Mouse (Mus musculus) gastrocnemius, adult 18-20 months (tissue): ENCODE data around the gene Olfr1136. TPM values are rescaled to one million over a fixed set of nuclear protein-coding genes. Genes with fewer than 3 reads are reported as not detected.

Source experiments
- DNase-seq: peaks from one replicate; pipeline ENCODE4 v3.0.0; 2021; ENCODE audit warnings: low spot score
- long read RNA-seq, 2 experiments: library from polyadenylated mRNA; stranded (forward); transcript quantifications; one replicate each; pipeline ENCODE4 v2.0.0; 2021
- total RNA-seq, 2 experiments: library from RNA; stranded (reverse); gene quantifications; 2 replicates each; pipeline ENCODE4 v1.2.3; 2021

The Olfr1136 gene
- not detected for total RNA-seq
- long read RNA-seq, experiment 1, result 0 reads
- long read RNA-seq, experiment 2, result 0 reads

- DNase-seq, result no peak
These were observed at the start of gene Olfr1136 for GRCm38 (mm10) chr2:87693847-87694246. Olfr1136 (minus strand) TSS chr2:87693947.

GRCm38 (mm10) chr2:87743452-87743851 is 49.7 kb upstream of the Olfr1136 start, which contains the start of gene Olfr1140:
Olfr1140 (plus strand) TSS chr2:87743752.
- DNase-seq, result no peak

GRCm38 (mm10) chr2:87739878-87740277 is 46.1 kb upstream of the Olfr1136 start, which contains the start of gene Olfr1138:
Olfr1138 (minus strand) TSS chr2:87739978.
- no peak for DNase-seq

- no peak for DNase-seq
These were observed 19.3 kb upstream of the Olfr1136 start, which contains the start of gene Olfr1137 for GRCm38 (mm10) chr2:87713079-87713478. Olfr1137 (minus strand) TSS chr2:87713179.

GRCm38 (mm10) chr2:87673564-87673963 is 20.2 kb downstream of the Olfr1136 start, which contains the start of gene Olfr1135:
Olfr1135 (minus strand) TSS chr2:87673664.
- no peak for DNase-seq

GRCm38 (mm10) chr2:87658360-87658759 is 35.4 kb downstream of the Olfr1136 start, which contains the start of gene Olfr1134:
Olfr1134 (minus strand) TSS chr2:87658460.
- no peak for DNase-seq

- no peak for DNase-seq
These were observed 46.5 kb downstream of the Olfr1136 start, which contains the start of gene Olfr1133 for GRCm38 (mm10) chr2:87647274-87647673. Olfr1133 (minus strand) TSS chr2:87647374.

Other genes starting within 250 kb of the Olfr1136 start
- gene Olfr1126, start 240.0 kb downstream of the Olfr1136 start, total RNA-seq, result not detected
- gene Pramel7, start 196.9 kb downstream of the Olfr1136 start, total RNA-seq, result not detected
- not detected for gene Pramel6, start 187.4 kb downstream of the Olfr1136 start, total RNA-seq
- not detected for gene Olfr153, start 162.2 kb downstream of the Olfr1136 start, total RNA-seq
- not detected for gene Olfr1128, start 148.4 kb downstream of the Olfr1136 start, total RNA-seq
- gene Olfr1129, start 120.0 kb downstream of the Olfr1136 start, total RNA-seq, result not detected
- not detected for gene Olfr1130, start 87.7 kb downstream of the Olfr1136 start, total RNA-seq
- not detected for gene Olfr1131, start 66.8 kb downstream of the Olfr1136 start, total RNA-seq
- not detected for gene Olfr1132, start 56.4 kb downstream of the Olfr1136 start, total RNA-seq
- not detected for gene Olfr1133, start 46.6 kb downstream of the Olfr1136 start, total RNA-seq
- gene Olfr1134, start 35.5 kb downstream of the Olfr1136 start, total RNA-seq, result not detected
- gene Olfr1135, start 20.3 kb downstream of the Olfr1136 start, total RNA-seq, result not detected
- gene Olfr1137, start 19.2 kb upstream of the Olfr1136 start, total RNA-seq, result not detected
- gene Olfr1138, start 46.0 kb upstream of the Olfr1136 start, total RNA-seq, result not detected
- gene Olfr1140, start 49.8 kb upstream of the Olfr1136 start, total RNA-seq, result not detected
- not detected for gene Olfr1141, start 60.0 kb upstream of the Olfr1136 start, total RNA-seq
- gene Olfr152, start 85.5 kb upstream of the Olfr1136 start, total RNA-seq, result not detected
- gene Olfr1143, start 106.6 kb upstream of the Olfr1136 start, total RNA-seq, result not detected
- gene Olfr1145, start 115.9 kb upstream of the Olfr1136 start, total RNA-seq, result not detected
- not detected for gene Olfr1148, start 136.6 kb upstream of the Olfr1136 start, total RNA-seq
- not detected for gene Olfr1150-ps1, start 150.0 kb upstream of the Olfr1136 start, total RNA-seq
- not detected for gene Olfr1151, start 161.9 kb upstream of the Olfr1136 start, total RNA-seq
- not detected for gene Olfr1152, start 172.5 kb upstream of the Olfr1136 start, total RNA-seq
- gene Olfr1153, start 201.0 kb upstream of the Olfr1136 start, total RNA-seq, result not detected
- not detected for gene Olfr1154, start 211.2 kb upstream of the Olfr1136 start, total RNA-seq